Mouse (Mus musculus): ENCODE measurements around the gene Klc3. TPM values are rescaled to one million over a fixed set of nuclear protein-coding genes. Genes with fewer than 3 reads are reported as not detected.

Gene Klc3
- polyA plus RNA-seq, 1 experiment from 2014 or later, result not detected

Other genes starting within 250 kb of the Klc3 start
- gene Gipr, start 238.0 kb downstream of the Klc3 start, polyA plus RNA-seq (2018), result not detected in 3 replicates
- 14.8 to 23.5 TPM (median 15.4 TPM) in 3 replicates for gene Eml2, start 227.7 kb downstream of the Klc3 start, polyA plus RNA-seq (2018)
- gene Gpr4, start 191.6 kb downstream of the Klc3 start, polyA plus RNA-seq (2018), result 0.09 TPM in 1 of 3 replicates, not detected in the others
- 17.8 to 20.2 TPM (median 18.5 TPM) in 3 replicates for gene Opa3, start 175.8 kb downstream of the Klc3 start, polyA plus RNA-seq (2018)
- 29.1 to 79.7 TPM (median 69.5 TPM) in 3 replicates for gene Vasp, start 132.3 kb downstream of the Klc3 start, polyA plus RNA-seq (2018)
- gene Ppm1n, start 124.0 kb downstream of the Klc3 start, polyA plus RNA-seq (2018), result 0.38 TPM in 1 of 3 replicates, not detected in the others
- gene Rtn2, start 121.5 kb downstream of the Klc3 start, polyA plus RNA-seq (2018), result 0.09 to 0.52 TPM (median 0.32 TPM) in 3 replicates
- gene Fosb, start 94.1 kb downstream of the Klc3 start, polyA plus RNA-seq (2018), result 0.74 to 2.0 TPM (median 1.2 TPM) in 3 replicates
- 16.4 to 18.9 TPM (median 16.8 TPM) in 3 replicates for gene Ercc1, start 59.3 kb downstream of the Klc3 start, polyA plus RNA-seq (2018)
- gene Cd3eap, start 44.6 kb downstream of the Klc3 start, polyA plus RNA-seq (2018), result 12.4 to 20.7 TPM (median 20.5 TPM) in 3 replicates
- 2.8 to 2.9 TPM (median 2.8 TPM) in 3 replicates for gene Ppp1r13l, start 44.4 kb downstream of the Klc3 start, polyA plus RNA-seq (2018)
- 5.6 to 14.2 TPM (median 13.1 TPM) in 3 replicates for gene Ercc2, start 22.1 kb downstream of the Klc3 start, polyA plus RNA-seq (2018)
- not detected in 3 replicates for gene Ckm, start 672 bp upstream of the Klc3 start, polyA plus RNA-seq (2018)
- gene Mark4, start 54.7 kb upstream of the Klc3 start, polyA plus RNA-seq (2018), result 13.7 to 20.2 TPM (median 14.9 TPM) in 3 replicates
- 0.07 TPM in 1 of 3 replicates, not detected in the others for gene Exoc3l2, start 59.2 kb upstream of the Klc3 start, polyA plus RNA-seq (2018)
- gene Bloc1s3, start 104.3 kb upstream of the Klc3 start, polyA plus RNA-seq (2018), result 5.7 to 9.3 TPM (median 6.9 TPM) in 3 replicates
- 9.4 to 41.1 TPM (median 33.5 TPM) in 3 replicates for gene Trappc6a, start 104.3 kb upstream of the Klc3 start, polyA plus RNA-seq (2018)
- gene Nkpd1, start 113.7 kb upstream of the Klc3 start, polyA plus RNA-seq (2018), result not detected in 3 replicates
- 21.4 to 34.9 TPM (median 23.9 TPM) in 3 replicates for gene Ppp1r37, start 159.0 kb upstream of the Klc3 start, polyA plus RNA-seq (2018)
- 0.16 to 0.24 TPM in 2 of 3 replicates, not detected in the other for gene Zfp296, start 173.2 kb upstream of the Klc3 start, polyA plus RNA-seq (2018)
- 16.9 to 46.6 TPM (median 40.7 TPM) in 3 replicates for gene Gemin7, start 173.5 kb upstream of the Klc3 start, polyA plus RNA-seq (2018)
- 14.0 to 24.9 TPM (median 16.3 TPM) in 3 replicates for gene Clasrp, start 200.4 kb upstream of the Klc3 start, polyA plus RNA-seq (2018)
- 11.3 to 29.9 TPM (median 15.3 TPM) in 3 replicates for gene Relb, start 225.3 kb upstream of the Klc3 start, polyA plus RNA-seq (2018)

Measured in macrophage (primary cell).